Mouse (Mus musculus): Measurements from ENCODE around the gene Mrtfa. TPM values are rescaled to one million over a fixed set of nuclear protein-coding genes. Genes with fewer than 3 reads are reported as not detected.

Gene Mrtfa
- polyA plus RNA-seq (2011; ENCODE audit: insufficient read depth, insufficient read length, low replicate concordance, missing spikeins), result 19.4 and 53.7 TPM in 2 replicates

- WGBS, result under 1% methylated on average over 48 of the region's 48 CpGs
- Histone ChIP-seq H3K4me1 (ENCODE audit: control insufficient read depth, insufficient read depth, low read length) (no peaks in the 10 kb centered on the region; the same call in 1 of the 2 replicates), H3K4me3 (replicated peaks; ENCODE audit: control insufficient read depth, low read depth, low read length) (peak within 1 kb of the TSS; percentile 88), H3K27ac (ENCODE audit: control insufficient read depth, insufficient read depth, low read depth, low read length, poor library complexity) (no peak within 1 kb of the TSS; the same call in 1 of the 2 replicates)
- TF ChIP-seq POLR2A (IDR thresholded peaks at IDR 0.05; ENCODE audit: borderline replicate concordance, control insufficient read depth, low read depth, low read length), result peak; percentile 10; the same call in 1 of the 2 replicates
- no peak for TF ChIP-seq CTCF (IDR thresholded peaks at IDR 0.05; ENCODE audit: control insufficient read depth, insufficient read depth, low read length)
Observed at GRCm38 (mm10) chr15:81190630-81191178, at the start of gene Mrtfa. Mrtfa (minus strand) TSS chr15:81190757.

DNA sequence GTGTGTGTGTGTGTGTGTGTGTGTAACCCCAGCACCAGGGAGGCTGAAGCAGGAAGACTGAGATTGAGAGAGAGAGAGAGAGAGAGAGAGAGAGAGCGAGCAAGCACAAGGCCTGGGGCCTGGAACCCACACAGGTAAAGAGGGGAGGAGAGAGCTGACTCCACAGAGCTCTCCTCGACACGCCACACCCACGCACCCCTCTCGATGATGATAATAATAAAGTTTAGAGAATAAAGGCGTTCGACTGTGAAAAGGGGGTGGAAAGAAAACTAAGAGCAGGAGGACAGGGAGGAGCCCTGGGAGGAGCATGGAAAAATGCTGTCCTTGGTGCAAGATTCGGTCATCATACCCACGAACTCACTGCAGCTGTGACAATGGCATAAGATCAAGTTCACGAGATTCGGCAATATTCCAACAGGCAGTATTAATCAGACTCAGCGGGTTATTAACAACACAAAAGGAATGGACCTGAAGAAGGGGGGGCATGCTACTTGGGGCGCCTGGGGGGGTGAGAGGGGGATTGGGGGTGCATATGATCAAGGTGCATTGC, 49.3 kb upstream of the Mrtfa start:
- Histone ChIP-seq H3K4me1 (ENCODE audit: control insufficient read depth, insufficient read depth, low read length) (no peaks in the 10 kb centered on the region), H3K27ac (ENCODE audit: control insufficient read depth, insufficient read depth, low read depth, low read length, poor library complexity) (no peak overlapping the region), H3K4me3 (replicated peaks; ENCODE audit: control insufficient read depth, low read depth, low read length) (no peak overlapping the region)
- TF ChIP-seq CTCF (IDR thresholded peaks at IDR 0.05; ENCODE audit: control insufficient read depth, insufficient read depth, low read length) (no peak), POLR2A (IDR thresholded peaks at IDR 0.05; ENCODE audit: borderline replicate concordance, control insufficient read depth, low read depth, low read length) (no peak)
- WGBS, result 78% methylated on average over 13 of the region's 13 CpGs

DNA sequence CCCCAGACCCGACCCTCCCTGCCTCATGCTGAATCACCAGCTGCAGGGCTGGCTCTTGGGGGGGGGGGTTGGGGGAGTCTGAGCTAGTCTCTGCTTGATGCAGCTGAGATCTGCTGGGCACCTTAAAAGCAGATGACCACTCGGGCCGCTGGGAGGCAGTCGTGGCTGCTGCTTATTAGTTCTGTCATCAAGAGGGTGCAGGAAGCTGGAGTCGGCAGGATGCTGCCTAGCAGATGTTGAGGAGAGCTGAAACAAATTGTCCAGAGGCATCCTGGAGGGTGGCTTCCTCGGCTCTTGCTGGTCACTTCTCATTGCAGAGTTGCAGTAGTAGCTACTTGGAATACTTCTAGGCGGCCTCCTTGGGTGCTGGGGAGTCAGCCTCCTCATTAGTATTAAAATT, 48.7 kb upstream of the Mrtfa start:
- WGBS, result 21% methylated on average over 7 of the region's 7 CpGs
- no peak overlapping the region for H3K4me3 ChIP-seq (replicated peaks; ENCODE audit: control insufficient read depth, low read depth, low read length)
- H3K27ac ChIP-seq (ENCODE audit: control insufficient read depth, insufficient read depth, low read depth, low read length, poor library complexity), result no peak overlapping the region
- H3K4me1 ChIP-seq (ENCODE audit: control insufficient read depth, insufficient read depth, low read length), result no peaks in the 10 kb centered on the region
- TF ChIP-seq POLR2A (IDR thresholded peaks at IDR 0.05; ENCODE audit: borderline replicate concordance, control insufficient read depth, low read depth, low read length) (no peak), CTCF (IDR thresholded peaks at IDR 0.05; ENCODE audit: control insufficient read depth, insufficient read depth, low read length) (peak; percentile 49)

DNA sequence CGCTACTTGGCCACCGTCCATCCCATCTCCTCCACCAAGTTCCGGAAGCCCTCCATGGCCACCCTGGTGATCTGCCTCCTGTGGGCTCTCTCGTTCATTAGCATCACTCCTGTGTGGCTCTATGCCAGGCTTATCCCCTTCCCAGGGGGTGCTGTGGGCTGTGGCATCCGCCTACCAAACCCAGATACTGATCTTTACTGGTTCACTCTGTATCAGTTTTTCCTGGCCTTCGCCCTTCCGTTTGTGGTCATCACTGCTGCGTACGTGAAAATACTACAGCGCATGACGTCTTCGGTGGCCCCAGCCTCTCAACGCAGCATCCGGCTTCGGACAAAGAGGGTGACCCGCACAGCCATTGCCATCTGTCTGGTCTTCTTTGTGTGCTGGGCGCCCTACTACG, 46.9 kb upstream of the Mrtfa start:
- TF ChIP-seq CTCF (IDR thresholded peaks at IDR 0.05; ENCODE audit: control insufficient read depth, insufficient read depth, low read length) (no peak), POLR2A (IDR thresholded peaks at IDR 0.05; ENCODE audit: borderline replicate concordance, control insufficient read depth, low read depth, low read length) (no peak)
- Histone ChIP-seq H3K4me1 (ENCODE audit: control insufficient read depth, insufficient read depth, low read length) (no peaks in the 10 kb centered on the region), H3K27ac (ENCODE audit: control insufficient read depth, insufficient read depth, low read depth, low read length, poor library complexity) (no peak overlapping the region), H3K4me3 (replicated peaks; ENCODE audit: control insufficient read depth, low read depth, low read length) (no peak overlapping the region)
- 72% methylated on average over 18 of the region's 18 CpGs for WGBS

DNA sequence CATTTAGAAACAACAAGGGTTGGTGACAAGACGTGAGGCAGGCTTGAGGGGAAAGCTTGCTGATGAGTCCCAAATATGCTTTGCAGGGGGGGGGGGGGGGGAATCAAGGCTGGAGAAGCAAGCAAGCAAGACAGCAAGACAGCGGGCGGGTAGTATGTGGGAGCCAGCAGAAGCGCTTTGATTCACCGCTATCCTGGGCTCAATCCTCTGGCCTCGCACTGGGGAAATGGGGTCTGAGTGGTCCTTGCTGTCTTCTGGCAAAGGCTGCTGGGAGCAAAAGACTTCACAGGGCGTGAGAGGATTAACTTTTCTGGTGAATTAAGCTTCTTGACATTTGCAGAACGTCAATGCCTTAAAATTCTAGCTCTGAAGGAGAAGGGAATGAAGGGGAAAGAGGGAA, 45.5 kb upstream of the Mrtfa start:
- WGBS, result 14% methylated on average over 8 of the region's 8 CpGs
- TF ChIP-seq POLR2A (IDR thresholded peaks at IDR 0.05; ENCODE audit: borderline replicate concordance, control insufficient read depth, low read depth, low read length) (no peak), CTCF (IDR thresholded peaks at IDR 0.05; ENCODE audit: control insufficient read depth, insufficient read depth, low read length) (no peak)
- no peaks in the 10 kb centered on the region for H3K4me1 ChIP-seq (ENCODE audit: control insufficient read depth, insufficient read depth, low read length)
- H3K4me3 ChIP-seq (replicated peaks; ENCODE audit: control insufficient read depth, low read depth, low read length), result no peak overlapping the region
- no peak overlapping the region for H3K27ac ChIP-seq (ENCODE audit: control insufficient read depth, insufficient read depth, low read depth, low read length, poor library complexity)

GRCm38 (mm10) chr15:81235086-81235920, 44.7 kb upstream of the Mrtfa start, which contains the start of gene Mchr1:
Mchr1 (plus strand) TSS chr15:81235499.
- H3K4me3 ChIP-seq (replicated peaks; ENCODE audit: control insufficient read depth, low read depth, low read length), result no peak within 1 kb of the TSS
- WGBS, result 10% methylated on average over 25 of the region's 25 CpGs
- TF ChIP-seq CTCF (IDR thresholded peaks at IDR 0.05; ENCODE audit: control insufficient read depth, insufficient read depth, low read length) (no peak), POLR2A (IDR thresholded peaks at IDR 0.05; ENCODE audit: borderline replicate concordance, control insufficient read depth, low read depth, low read length) (no peak)

DNA sequence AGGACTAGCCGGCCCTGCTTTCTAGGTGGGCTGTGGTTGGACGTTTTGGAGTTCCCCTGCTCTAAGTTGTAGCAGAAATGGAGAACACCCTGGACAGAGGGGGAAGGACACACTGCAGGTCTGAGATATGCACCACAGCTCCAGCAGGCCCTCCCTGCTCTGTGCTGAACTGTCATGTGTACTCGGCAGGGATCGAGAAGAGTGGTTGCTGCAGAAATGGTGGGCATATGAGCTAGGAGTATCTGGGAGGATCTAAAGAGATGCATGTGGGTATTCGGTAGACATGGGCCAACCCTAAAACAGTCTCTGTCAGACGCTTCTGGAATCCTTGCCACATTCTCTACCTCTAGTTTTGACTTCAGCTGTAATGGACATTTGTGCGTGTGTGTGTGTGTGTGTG, 40.8 kb upstream of the Mrtfa start:
- no peak overlapping the region for H3K4me3 ChIP-seq (replicated peaks; ENCODE audit: control insufficient read depth, low read depth, low read length)
- no peak overlapping the region for H3K27ac ChIP-seq (ENCODE audit: control insufficient read depth, insufficient read depth, low read depth, low read length, poor library complexity)
- WGBS, result 63% methylated on average over 7 of the region's 7 CpGs
- TF ChIP-seq CTCF (IDR thresholded peaks at IDR 0.05; ENCODE audit: control insufficient read depth, insufficient read depth, low read length) (no peak), POLR2A (IDR thresholded peaks at IDR 0.05; ENCODE audit: borderline replicate concordance, control insufficient read depth, low read depth, low read length) (no peak)
- no peaks in the 10 kb centered on the region for H3K4me1 ChIP-seq (ENCODE audit: control insufficient read depth, insufficient read depth, low read length)

More at GRCm38 (mm10) chr15:81235086-81235920, 44.7 kb upstream of the Mrtfa start, which contains the start of gene Mchr1:
- no peak within 1 kb of the TSS for H3K27ac ChIP-seq (ENCODE audit: control insufficient read depth, insufficient read depth, low read depth, low read length, poor library complexity)
- H3K4me1 ChIP-seq (ENCODE audit: control insufficient read depth, insufficient read depth, low read length), result no peaks in the 10 kb centered on the region

DNA sequence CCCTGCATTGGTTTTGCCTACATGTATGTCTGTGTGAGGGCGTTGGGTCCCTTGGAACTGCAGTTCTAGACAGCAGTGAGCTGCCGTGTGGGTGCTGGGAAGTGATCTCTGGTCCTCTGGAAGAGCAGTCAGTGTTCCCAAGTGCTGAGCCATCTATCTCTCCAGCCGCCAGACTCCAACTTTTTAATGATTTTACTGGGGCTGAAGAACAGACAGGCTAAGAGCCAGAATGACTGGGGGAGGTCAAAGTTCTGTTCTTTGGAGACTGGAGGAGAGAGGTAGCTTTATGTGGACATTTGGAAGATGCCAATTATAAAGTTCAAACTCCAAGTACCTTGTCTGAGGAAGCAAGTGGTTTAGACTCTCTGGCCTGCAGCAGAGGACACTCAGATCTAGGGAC, 39.2 kb upstream of the Mrtfa start:
- Histone ChIP-seq H3K4me1 (ENCODE audit: control insufficient read depth, insufficient read depth, low read length) (no peaks in the 10 kb centered on the region), H3K27ac (ENCODE audit: control insufficient read depth, insufficient read depth, low read depth, low read length, poor library complexity) (no peak overlapping the region), H3K4me3 (replicated peaks; ENCODE audit: control insufficient read depth, low read depth, low read length) (no peak overlapping the region)
- TF ChIP-seq POLR2A (IDR thresholded peaks at IDR 0.05; ENCODE audit: borderline replicate concordance, control insufficient read depth, low read depth, low read length), result no peak
- TF ChIP-seq CTCF (IDR thresholded peaks at IDR 0.05; ENCODE audit: control insufficient read depth, insufficient read depth, low read length), result no peak
- 79% methylated on average over 3 of the region's 3 CpGs for WGBS
